Mouse (Mus musculus): ENCODE measurements around the gene Gm13289.
"Not testable (repeated sequence)": the region's sequence is repeated elsewhere in the genome, so short reads cannot be mapped to it uniquely, and the experiment has no call there.

GRCm38 (mm10) chr4:88761776-88762175, 14.9 kb upstream of the Gm13289 start:
- TF ChIP-seq CHD2 (IDR thresholded peaks at IDR 0.05; ENCODE audit: low read depth, low read length); MAFK (IDR thresholded peaks at IDR 0.05; ENCODE audit: insufficient read depth, low read depth, low read length); ZC3H11A (IDR thresholded peaks at IDR 0.05; ENCODE audit: borderline replicate concordance, low read depth, low read length); HCFC1 (IDR thresholded peaks at IDR 0.05; ENCODE audit: borderline replicate concordance, insufficient read depth, low read length): not testable (repeated sequence)
